Mouse (Mus musculus): ENCODE results near the gene Aplf.

The Aplf gene

DNA sequence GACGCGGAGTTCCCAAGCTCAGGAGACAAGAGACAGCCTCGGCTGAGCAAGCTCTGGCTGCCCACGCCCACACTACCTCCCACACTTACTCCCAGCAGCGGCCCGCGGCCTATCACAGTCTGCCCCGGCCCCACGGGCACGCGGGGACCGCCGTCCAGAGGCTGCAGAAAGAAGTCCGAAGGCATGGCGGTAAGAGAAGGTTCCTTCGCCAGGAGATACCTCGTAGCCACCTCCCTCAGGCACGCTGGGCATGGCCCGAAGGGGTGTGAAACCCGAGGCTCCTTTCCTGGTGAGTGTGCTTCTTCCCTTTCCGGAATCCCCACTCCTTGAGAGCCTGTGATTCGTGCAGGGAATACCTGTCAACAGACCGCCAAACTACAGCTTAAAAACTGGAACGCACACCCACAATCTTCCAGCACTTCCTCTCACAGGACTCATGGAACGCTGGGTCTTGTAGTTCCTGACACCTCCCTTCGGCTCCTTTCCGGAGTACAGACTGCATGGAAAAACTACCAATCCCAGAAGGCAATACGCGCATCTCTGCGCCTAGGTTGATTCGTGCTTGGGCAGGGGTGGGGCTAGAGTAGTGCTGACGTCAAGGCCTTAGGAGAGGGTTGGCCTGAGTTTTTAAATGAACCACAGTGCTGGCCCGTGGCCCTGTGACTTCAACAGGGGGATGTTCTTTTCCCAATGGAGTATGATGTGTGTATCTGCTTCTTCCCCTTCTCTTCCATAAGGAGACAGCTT lies at the start of gene Aplf:
Gene Aplf, minus strand, starts transcription at position 423 of the 747 bp plus-strand sequence.
- H3K4me3 ChIP-seq (replicated peaks; ENCODE audit: low read length): peak within 1 kb of the TSS; percentile 93
- peaks cover 34% of the 10 kb centered on the region for H3K4me1 ChIP-seq (replicated peaks; ENCODE audit: low read depth, low read length)
- H3K9me3 ChIP-seq (ENCODE audit: low read length): no peaks in the 10 kb centered on the region
- H3K36me3 ChIP-seq (ENCODE audit: insufficient read depth, low read length): no peaks in the 10 kb centered on the region
- TF ChIP-seq NANOG (IDR thresholded peaks at IDR 0.05; ENCODE audit: borderline replicate concordance, low read length) (no peak), POU5F1 (IDR thresholded peaks at IDR 0.05; ENCODE audit: borderline replicate concordance, low read length) (no peak), CTCF (conservative IDR thresholded peaks at IDR 0.05; ENCODE audit: low read length) (no peak)
- no peaks in the 10 kb centered on the region for H3K27me3 ChIP-seq (ENCODE audit: insufficient read depth, low read length)

DNA sequence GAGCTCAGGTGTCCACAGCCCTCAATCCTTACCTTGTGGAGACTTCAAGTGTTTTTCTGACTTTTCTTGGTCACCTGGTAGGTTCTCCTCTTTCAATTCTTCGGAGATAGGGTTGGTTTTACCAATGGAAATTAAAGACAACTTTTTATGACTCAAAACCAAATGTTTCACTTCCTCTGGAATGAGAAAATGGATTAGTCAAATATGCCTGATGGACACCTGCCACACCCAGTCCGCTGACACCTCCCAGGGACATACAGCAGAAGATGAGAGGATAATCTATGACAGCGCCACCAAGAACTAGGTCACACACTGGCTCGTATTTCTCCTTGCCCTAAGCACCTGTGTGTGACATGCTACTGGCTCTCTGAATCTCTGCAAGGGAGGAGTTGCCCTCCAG lies 42.1 kb upstream of the Aplf start:
- 0 out of 2 replicates have a peak, but pooled peaks cover 3% of the 10 kb centered on the region for H3K27me3 ChIP-seq (ENCODE audit: insufficient read depth, low read length)
- H3K36me3 ChIP-seq (ENCODE audit: insufficient read depth, low read length): no peaks in the 10 kb centered on the region
- no peaks in the 10 kb centered on the region for H3K9me3 ChIP-seq (ENCODE audit: low read length)
- peaks cover 7% of the 10 kb centered on the region for H3K4me1 ChIP-seq (replicated peaks; ENCODE audit: low read depth, low read length)
- H3K4me3 ChIP-seq (replicated peaks; ENCODE audit: low read length): no peak overlapping the region
- TF ChIP-seq POU5F1 (IDR thresholded peaks at IDR 0.05; ENCODE audit: borderline replicate concordance, low read length) (no peak), NANOG (IDR thresholded peaks at IDR 0.05; ENCODE audit: borderline replicate concordance, low read length) (no peak), CTCF (conservative IDR thresholded peaks at IDR 0.05; ENCODE audit: low read length) (no peak)

DNA sequence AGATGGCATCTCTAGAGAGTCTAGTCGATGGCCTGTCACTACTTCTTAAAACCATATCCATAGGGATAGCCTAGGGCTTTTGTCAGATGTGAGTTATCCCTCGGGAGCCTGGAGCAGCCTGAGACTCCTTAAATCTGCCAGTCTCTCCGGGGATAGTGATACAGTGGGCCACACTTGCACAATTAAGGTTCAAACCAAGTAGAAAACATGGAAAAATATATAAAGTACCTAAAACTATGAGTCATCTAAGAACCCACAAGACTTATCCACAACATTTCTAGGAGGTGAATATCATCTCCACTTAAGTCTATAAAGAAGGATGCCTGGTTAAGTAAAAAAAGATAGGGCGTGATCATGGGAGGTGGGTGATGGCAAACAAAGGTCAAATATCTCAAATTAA lies 40.3 kb upstream of the Aplf start:
- peaks cover 5% of the 10 kb centered on the region; the same call in 1 of the 2 replicates for H3K27me3 ChIP-seq (ENCODE audit: insufficient read depth, low read length)
- no peaks in the 10 kb centered on the region for H3K36me3 ChIP-seq (ENCODE audit: insufficient read depth, low read length)
- H3K4me1 ChIP-seq (replicated peaks; ENCODE audit: low read depth, low read length): peaks cover 7% of the 10 kb centered on the region
- H3K9me3 ChIP-seq (ENCODE audit: low read length): no peaks in the 10 kb centered on the region
- TF ChIP-seq NANOG (IDR thresholded peaks at IDR 0.05; ENCODE audit: borderline replicate concordance, low read length) (no peak), POU5F1 (IDR thresholded peaks at IDR 0.05; ENCODE audit: borderline replicate concordance, low read length) (no peak), CTCF (conservative IDR thresholded peaks at IDR 0.05; ENCODE audit: low read length) (no peak)
- no peak overlapping the region for H3K4me3 ChIP-seq (replicated peaks; ENCODE audit: low read length)

DNA sequence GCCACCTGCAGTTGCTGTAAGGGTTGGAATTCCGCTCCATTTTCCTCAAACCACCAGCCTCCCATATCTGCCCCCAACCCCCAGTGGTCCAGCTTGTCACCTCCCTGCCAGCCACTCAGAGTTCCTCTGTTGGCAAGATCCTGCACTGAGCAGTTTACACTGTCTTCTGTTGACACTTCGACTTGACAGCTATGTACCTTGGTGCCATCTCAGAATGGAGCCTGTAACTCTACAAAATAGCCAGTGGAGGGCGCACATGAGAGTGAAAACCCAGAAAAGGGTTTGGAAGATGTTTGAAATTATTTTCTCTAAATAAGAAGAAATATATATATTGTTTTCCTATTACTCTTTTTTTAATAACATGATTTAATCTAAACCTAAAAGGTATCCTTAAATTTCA lies 34.3 kb upstream of the Aplf start:
- H3K27me3 ChIP-seq (ENCODE audit: insufficient read depth, low read length): peaks cover 5% of the 10 kb centered on the region; the same call in 1 of the 2 replicates
- H3K4me1 ChIP-seq (replicated peaks; ENCODE audit: low read depth, low read length): 0 out of 2 replicates have a peak, but pooled peaks cover 3% of the 10 kb centered on the region
- H3K4me3 ChIP-seq (replicated peaks; ENCODE audit: low read length): no peak overlapping the region
- H3K36me3 ChIP-seq (ENCODE audit: insufficient read depth, low read length): no peaks in the 10 kb centered on the region
- TF ChIP-seq POU5F1 (IDR thresholded peaks at IDR 0.05; ENCODE audit: borderline replicate concordance, low read length) (no peak), NANOG (IDR thresholded peaks at IDR 0.05; ENCODE audit: borderline replicate concordance, low read length) (no peak), CTCF (conservative IDR thresholded peaks at IDR 0.05; ENCODE audit: low read length) (peak; percentile 64)
- H3K9me3 ChIP-seq (ENCODE audit: low read length): no peaks in the 10 kb centered on the region

DNA sequence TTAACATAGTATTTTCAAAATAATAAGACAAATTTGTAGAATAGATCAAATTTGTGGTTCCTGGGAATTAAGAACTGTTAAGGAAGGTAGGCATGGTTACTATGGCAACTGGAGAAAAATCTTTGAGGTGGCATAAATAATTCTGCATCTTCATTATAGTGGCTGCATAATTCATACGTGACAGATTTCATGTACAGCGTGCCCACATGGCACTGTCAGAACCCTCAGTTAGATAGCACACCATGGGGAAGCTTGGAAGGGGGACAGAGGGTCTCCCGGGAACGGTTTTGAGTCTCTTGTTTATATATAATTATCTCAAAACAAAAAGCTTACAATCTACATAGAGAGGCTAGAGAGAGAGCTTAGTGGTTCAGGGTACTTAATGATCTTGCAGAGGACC lies 24.6 kb upstream of the Aplf start:
- Histone ChIP-seq H3K4me1 (replicated peaks; ENCODE audit: low read depth, low read length) (peaks cover 10% of the 10 kb centered on the region; the same call in 1 of the 2 replicates), H3K9me3 (ENCODE audit: low read length) (no peaks in the 10 kb centered on the region), H3K27me3 (ENCODE audit: insufficient read depth, low read length) (no peaks in the 10 kb centered on the region), H3K36me3 (ENCODE audit: insufficient read depth, low read length) (no peaks in the 10 kb centered on the region), H3K4me3 (replicated peaks; ENCODE audit: low read length) (no peak overlapping the region)
- TF ChIP-seq NANOG (IDR thresholded peaks at IDR 0.05; ENCODE audit: borderline replicate concordance, low read length) (no peak), POU5F1 (IDR thresholded peaks at IDR 0.05; ENCODE audit: borderline replicate concordance, low read length) (no peak), CTCF (conservative IDR thresholded peaks at IDR 0.05; ENCODE audit: low read length) (no peak)

DNA sequence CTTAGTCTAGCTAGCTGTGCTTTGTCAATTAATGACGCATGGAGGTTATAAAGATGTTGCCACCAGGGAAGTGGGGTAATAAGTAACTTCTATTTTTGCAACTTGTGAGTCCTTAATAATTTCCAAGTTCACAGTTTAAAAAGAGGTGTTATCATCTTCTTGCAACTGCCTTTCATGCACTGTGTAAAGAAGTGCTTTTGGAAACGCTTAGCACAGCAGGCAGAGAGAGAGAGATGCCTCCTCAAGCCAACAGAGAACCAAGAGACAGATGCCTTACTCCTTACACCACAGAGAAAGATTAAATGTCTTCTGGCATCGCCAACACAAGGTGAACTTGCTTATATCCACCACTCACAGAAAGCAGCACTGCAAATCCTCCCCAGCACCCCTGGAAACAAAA lies 24.0 kb upstream of the Aplf start:
- Histone ChIP-seq H3K9me3 (ENCODE audit: low read length) (no peaks in the 10 kb centered on the region), H3K4me3 (replicated peaks; ENCODE audit: low read length) (no peak overlapping the region), H3K4me1 (replicated peaks; ENCODE audit: low read depth, low read length) (peaks cover 10% of the 10 kb centered on the region; the same call in 1 of the 2 replicates), H3K27me3 (ENCODE audit: insufficient read depth, low read length) (no peaks in the 10 kb centered on the region), H3K36me3 (ENCODE audit: insufficient read depth, low read length) (no peaks in the 10 kb centered on the region)
- TF ChIP-seq POU5F1 (IDR thresholded peaks at IDR 0.05; ENCODE audit: borderline replicate concordance, low read length) (no peak), NANOG (IDR thresholded peaks at IDR 0.05; ENCODE audit: borderline replicate concordance, low read length) (no peak), CTCF (conservative IDR thresholded peaks at IDR 0.05; ENCODE audit: low read length) (no peak)

DNA sequence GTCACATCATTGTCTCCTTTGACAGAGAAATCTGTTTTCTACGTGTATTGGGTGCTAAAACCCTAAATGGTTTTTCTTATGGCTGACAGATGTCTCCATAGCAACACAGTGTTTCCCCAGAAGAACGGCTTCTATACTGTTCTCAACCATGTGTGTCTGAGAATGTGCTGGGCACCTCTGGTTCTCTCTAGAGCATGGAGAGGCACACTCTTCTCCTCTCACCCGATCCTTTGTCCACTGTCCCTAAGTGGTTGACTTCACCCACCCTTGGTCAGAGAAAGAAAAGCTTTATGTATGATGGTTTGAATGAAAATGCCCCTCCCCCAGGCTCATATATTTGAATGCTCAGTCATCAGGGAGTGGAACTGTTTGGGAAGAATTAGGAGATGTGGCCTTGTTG lies 8.4 kb upstream of the Aplf start:
- Histone ChIP-seq H3K4me3 (replicated peaks; ENCODE audit: low read length) (no peak overlapping the region), H3K4me1 (replicated peaks; ENCODE audit: low read depth, low read length) (no peaks in the 10 kb centered on the region), H3K9me3 (ENCODE audit: low read length) (no peaks in the 10 kb centered on the region), H3K27me3 (ENCODE audit: insufficient read depth, low read length) (no peaks in the 10 kb centered on the region), H3K36me3 (ENCODE audit: insufficient read depth, low read length) (no peaks in the 10 kb centered on the region)
- TF ChIP-seq NANOG (IDR thresholded peaks at IDR 0.05; ENCODE audit: borderline replicate concordance, low read length) (no peak), POU5F1 (IDR thresholded peaks at IDR 0.05; ENCODE audit: borderline replicate concordance, low read length) (no peak)

DNA sequence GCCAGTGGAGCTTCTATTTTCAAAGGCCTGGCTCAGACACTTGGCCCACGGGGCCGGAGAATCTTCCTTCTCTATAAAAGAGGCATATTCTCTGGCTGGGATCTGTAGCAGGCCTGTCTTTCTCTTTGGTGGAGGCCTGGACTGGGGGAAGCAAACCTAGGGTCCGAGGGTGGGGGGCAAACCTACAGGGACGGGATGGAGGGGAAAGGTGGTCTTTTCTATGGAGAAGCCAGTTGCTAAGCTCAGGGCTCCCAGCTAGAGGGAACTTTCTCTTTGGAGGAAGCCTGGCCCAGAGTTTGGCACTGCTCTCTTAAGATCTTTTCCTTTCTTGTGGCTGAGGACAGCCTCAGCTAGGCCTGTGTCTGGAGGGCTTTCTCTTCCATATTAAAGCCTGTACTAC lies 668 bp upstream of the Aplf start:
- no peaks in the 10 kb centered on the region for H3K9me3 ChIP-seq (ENCODE audit: low read length)
- TF ChIP-seq CTCF (conservative IDR thresholded peaks at IDR 0.05; ENCODE audit: low read length) (no peak), POU5F1 (IDR thresholded peaks at IDR 0.05; ENCODE audit: borderline replicate concordance, low read length) (no peak), NANOG (IDR thresholded peaks at IDR 0.05; ENCODE audit: borderline replicate concordance, low read length) (no peak)

More for the DNA sequence above, 668 bp upstream of the Aplf start:
- Histone ChIP-seq H3K27me3 (ENCODE audit: insufficient read depth, low read length) (no peaks in the 10 kb centered on the region), H3K4me1 (replicated peaks; ENCODE audit: low read depth, low read length) (peaks cover 31% of the 10 kb centered on the region), H3K36me3 (ENCODE audit: insufficient read depth, low read length) (no peaks in the 10 kb centered on the region), H3K4me3 (replicated peaks; ENCODE audit: low read length) (peak overlapping the region; percentile 93)

Measured in E14TG2a.4 (cell line).